Mouse (Mus musculus) neural tube, embryonic 10.5 days (tissue): ENCODE data around the gene Rev3l.
"Not testable (repeated sequence)": the region's sequence is repeated elsewhere in the genome, so short reads cannot be mapped to it uniquely, and the experiment has no call there.

Experiments
- DNase-seq: peaks from one replicate; pipeline ENCODE4 v3.0.0-alpha.2; 2017; ENCODE audit warnings: low spot score; ENCODE audit errors: extremely low spot score

Gene Rev3l

GRCm38 (mm10) chr10:39778305-39778704 lies 46.4 kb downstream of the Rev3l start:
- DNase-seq, result no peak

GRCm38 (mm10) chr10:39785241-39785640 lies 53.3 kb downstream of the Rev3l start:
- no peak for DNase-seq

- DNase-seq, result no peak
Measured at GRCm38 (mm10) chr10:39793295-39793694, 61.4 kb downstream of the Rev3l start.

- peak; percentile 50 for DNase-seq
Measured at GRCm38 (mm10) chr10:39811507-39811906, 79.6 kb downstream of the Rev3l start.

- no peak for DNase-seq
Measured at GRCm38 (mm10) chr10:39842621-39843020, 110.7 kb downstream of the Rev3l start.

- no peak for DNase-seq
Measured at GRCm38 (mm10) chr10:39865509-39865908, 133.6 kb downstream of the Rev3l start.

- DNase-seq, result no peak
Measured at GRCm38 (mm10) chr10:39888621-39889020, 156.7 kb downstream of the Rev3l start.

- DNase-seq, result no peak
Measured at GRCm38 (mm10) chr10:39893702-39894697, 162.1 kb downstream of the Rev3l start.

- no peak for DNase-seq
Measured at GRCm38 (mm10) chr10:39896503-39896902, 164.6 kb downstream of the Rev3l start.

- DNase-seq, result peak; percentile 93
Measured at GRCm38 (mm10) chr10:39898874-39899371, 167.0 kb downstream of the Rev3l start, which contains the start of gene Mfsd4b4. Mfsd4b4 (minus strand) TSS chr10:39899238.

- no peak for DNase-seq
Measured at GRCm38 (mm10) chr10:39904191-39904590, 172.3 kb downstream of the Rev3l start.

GRCm38 (mm10) chr10:39906799-39907658 lies 175.1 kb downstream of the Rev3l start:
- no peak for DNase-seq

- DNase-seq, result no peak
Measured at GRCm38 (mm10) chr10:39908768-39909441, 177.0 kb downstream of the Rev3l start.

GRCm38 (mm10) chr10:39912616-39913015 lies 180.7 kb downstream of the Rev3l start:
- no peak for DNase-seq

- DNase-seq, result not testable (repeated sequence)
Measured at GRCm38 (mm10) chr10:39924556-39924955, 192.6 kb downstream of the Rev3l start.
